Mouse (Mus musculus): ENCODE results near the gene Atg7.
"Not testable (repeated sequence)": the region's sequence is repeated elsewhere in the genome, so short reads cannot be mapped to it uniquely, and the experiment has no call there.

The Atg7 gene

DNA sequence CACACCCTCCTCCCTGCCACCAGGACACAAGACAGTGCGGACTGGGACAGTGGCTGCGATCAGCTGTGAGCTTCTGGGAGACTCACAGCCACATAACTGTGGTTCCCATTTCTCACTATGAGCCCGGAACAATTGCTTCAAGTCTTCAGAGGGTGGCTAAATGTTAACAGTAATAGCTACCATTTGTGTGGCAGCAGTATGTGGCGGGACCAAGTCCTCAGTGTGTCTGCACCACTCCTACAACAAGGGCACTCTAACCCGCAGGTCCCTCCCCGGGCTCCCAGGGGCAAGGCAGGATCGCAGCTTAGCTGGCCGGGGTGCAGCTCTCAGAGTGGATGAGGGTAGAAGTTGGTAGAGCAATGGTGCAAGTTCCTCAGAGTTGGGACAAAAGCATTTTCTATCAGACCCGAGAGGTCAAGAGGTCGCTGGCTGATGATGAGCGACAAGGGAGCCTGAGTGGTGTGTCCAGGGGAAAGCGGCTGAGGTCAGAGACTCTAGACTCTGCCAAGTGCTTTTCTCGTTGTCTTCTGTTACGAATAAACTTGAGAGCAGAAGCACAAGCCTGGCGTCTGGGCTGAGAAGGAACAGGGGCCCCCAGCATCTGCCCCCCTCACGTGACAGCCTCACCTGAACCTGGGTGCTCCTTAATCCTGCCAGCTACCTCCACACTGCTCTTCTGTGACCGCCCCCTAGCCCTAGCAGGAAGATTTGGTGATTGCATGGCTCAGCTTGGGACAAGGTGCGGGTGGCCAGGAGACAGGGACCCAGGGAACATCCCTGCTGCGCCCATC, 231.4 kb downstream of the Atg7 start:
- peak; percentile 62 for DNase-seq (ENCODE audit: extremely low read depth, insufficient read length, low spot score)

DNA sequence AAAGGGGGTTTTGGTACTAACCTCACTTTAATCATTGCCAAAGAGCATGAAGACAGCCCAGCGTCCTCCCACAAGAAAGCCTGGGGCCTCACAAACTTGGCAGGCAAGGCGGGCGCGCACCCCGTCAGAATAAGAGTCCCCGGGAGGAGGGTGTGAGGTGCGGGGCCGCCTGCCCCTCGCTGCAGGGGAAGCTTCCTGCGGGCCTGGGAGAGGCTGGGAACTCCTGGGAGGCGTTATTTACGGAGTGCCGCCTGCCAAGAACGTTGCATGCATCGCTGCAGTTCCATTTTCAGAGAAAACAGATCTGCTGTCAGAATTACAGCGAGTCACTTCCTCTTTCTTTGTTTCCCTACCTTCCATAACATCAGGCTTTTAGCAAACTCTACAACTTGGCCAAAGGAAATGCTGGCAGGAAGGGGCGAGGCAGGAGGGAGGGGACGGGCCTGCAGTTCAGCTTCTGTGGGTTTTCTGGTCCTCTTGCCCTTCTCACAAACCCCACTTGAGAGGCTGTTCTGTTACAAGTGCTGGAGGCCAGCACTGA, 232.2 kb downstream of the Atg7 start:
- DNase-seq (ENCODE audit: extremely low read depth, insufficient read length, low spot score): peak; percentile 95

DNA sequence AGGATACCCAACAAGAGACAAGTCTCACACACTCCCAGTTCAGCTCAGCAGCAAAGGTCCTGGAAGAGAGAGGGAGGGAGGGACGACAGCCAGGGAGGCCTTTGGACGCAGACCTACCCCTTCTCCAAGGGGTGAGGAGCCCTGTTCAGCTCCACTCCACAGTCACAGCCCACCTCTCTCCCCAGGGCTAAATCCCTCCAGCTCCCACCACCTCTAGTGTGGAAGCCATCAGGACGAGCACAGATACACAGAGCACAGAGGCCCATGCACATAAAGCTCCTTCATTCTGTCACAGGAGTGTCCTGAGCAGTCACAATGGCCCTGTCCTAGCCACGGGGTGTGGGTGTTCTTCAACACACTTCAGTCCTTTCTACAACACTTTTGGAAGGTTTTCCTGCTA, 233.1 kb downstream of the Atg7 start:
- DNase-seq (ENCODE audit: extremely low read depth, insufficient read length, low spot score): no peak

DNA sequence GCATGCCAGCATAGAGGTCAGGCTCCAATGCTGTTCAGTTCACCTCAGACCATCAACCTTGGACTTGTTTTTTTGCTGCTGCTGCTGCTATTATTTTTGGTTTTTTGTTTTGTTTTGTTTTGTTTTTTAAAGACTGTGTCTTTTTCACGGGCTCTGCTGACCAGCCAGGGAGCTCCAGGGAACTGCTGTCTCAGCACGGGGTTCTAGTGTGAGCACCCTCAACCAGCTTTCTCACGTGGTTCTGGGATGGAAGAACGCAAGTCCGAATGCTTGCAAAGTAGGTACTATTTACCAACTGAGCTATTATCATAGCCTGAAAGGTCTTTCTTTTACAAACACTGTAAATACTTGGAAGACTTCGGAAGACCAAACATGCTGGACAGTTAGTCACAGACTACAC, 233.6 kb downstream of the Atg7 start:
- no peak for DNase-seq (ENCODE audit: extremely low read depth, insufficient read length, low spot score)

DNA sequence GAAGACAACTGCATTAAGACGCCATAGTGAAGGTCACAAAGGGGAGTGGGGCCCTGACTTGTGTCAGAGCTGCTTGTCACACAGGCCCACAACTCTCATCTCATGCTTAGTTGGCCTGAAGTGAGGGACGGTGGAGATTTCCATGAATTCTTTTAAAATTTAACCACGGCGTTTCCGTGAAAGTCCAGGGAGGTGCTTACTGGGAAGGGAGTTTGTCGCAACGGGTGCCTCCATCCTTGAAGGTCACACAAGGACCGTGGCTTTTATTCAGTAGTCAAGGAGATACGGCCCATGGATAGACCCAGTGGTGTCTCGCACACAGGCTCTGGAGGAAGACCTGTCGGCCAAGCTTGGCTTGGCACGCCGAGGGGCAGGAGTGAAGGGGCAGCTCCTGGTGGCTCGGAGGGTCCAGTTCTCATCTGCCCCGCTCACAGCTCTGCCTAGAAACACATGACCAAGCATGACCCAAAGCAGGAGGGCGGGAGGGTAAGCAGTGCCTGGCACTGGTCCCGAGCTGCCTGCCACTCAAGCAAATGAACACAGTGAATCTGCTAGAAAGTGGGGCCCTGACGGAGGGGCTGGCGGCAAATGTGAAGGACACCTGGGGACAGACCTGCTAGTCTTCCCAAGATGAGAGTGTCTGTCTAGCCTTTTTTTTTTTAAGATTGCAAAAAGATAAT, 236.1 kb downstream of the Atg7 start:
- DNase-seq (ENCODE audit: extremely low read depth, insufficient read length, low spot score): no peak

DNA sequence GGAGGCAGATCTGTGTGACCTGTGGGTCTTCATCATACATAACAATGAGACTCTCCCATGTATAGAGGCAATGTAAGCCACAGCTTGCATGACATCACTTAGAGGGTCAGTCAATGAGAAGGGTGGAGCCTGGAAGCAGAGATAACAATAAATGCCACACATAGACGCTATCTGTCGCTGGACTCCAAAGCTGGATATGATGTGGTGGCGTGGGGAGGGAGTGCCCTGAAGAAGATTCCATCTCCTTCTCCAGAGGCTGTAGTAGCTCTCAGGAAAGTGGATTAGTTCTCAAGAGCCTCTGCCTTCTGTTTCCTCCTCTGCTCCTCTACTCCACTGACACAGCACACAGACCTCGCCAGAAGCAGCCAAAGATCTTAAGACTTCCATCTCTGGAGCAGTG, 237.9 kb downstream of the Atg7 start:
- DNase-seq (ENCODE audit: extremely low read depth, insufficient read length, low spot score): no peak

DNA sequence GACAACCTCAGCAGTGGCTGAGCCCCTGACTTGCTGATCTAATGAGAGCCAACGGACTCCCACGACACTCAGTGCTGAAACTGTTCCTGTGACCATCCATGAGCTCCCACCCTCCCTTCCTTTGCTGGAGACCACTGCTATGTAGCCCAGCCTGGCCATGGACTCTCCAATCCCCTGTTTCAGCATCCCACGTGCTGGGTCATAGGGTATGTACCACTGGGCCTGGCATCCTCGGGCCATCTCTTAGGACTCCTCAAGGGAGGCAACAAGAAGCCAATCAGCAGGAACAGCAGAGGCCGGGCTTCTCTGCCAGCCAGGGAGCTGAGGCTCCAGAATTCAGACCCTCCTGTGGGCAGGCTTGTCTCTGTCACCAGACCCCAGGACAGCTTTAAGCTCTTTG, 239.3 kb downstream of the Atg7 start:
- DNase-seq (ENCODE audit: extremely low read depth, insufficient read length, low spot score): no peak

DNA sequence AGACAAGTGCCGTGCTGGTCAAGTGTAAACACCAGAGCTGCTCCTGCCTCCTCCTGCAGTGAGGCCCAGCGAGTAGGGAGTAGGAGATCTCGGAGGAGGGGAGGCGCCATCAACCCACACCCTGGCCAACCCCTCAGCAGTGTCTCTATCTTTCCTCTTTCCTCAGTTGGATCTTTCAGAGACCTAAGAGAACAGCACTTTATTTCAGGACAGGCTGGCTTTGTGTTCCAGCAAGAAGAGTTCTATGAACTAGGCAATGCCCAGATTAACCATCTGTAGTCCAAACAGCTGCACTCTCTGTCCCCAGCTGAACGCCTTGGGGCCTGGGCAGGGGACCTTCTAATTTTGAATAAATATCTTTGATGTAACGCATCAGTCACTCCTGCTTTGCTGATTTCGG, 239.8 kb downstream of the Atg7 start:
- no peak for DNase-seq (ENCODE audit: extremely low read depth, insufficient read length, low spot score)

DNA sequence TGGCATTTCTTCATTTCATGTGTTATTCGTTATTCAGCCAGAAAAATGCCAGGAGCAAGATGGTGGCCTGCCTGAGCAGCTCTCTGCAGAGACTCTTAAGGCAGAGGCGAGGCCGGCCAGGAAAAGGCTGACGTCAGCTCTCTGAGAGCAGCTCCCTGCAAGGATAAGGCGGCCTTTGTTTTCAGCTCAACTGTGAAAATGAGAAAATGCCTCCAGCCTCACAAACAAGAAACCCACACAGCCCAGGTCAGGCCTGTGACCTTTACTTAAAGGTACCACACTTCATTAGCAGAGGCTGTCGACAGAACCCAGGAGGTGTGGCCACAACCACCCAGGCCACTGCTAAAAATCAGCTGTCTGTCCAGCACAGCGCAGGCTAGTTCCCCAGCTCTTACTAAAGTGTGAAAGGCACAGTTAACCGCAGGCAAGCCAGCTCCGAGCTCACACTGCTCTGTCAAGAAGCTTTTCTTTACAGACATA, 240.4 kb downstream of the Atg7 start:
- peak; percentile 78 for DNase-seq (ENCODE audit: extremely low read depth, insufficient read length, low spot score)

DNA sequence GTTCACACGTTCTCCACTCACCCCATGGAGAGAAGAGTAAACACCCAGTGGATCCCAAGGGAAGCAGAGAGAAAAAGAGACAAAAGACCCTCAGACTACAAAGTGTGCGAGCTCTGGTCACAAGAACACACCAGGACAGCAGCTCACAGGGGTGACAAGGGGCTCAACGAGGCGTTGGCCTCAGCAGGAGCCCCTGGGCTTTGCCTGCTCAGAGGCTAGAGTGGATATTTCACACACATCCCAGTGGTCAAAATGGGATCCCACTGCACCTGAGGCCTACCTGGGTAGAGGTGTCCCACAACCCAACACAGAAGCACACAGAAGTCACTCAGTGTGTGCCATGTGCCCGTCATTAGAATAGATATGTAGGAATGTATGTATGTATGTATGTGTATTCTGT, 242.2 kb downstream of the Atg7 start:
- DNase-seq (ENCODE audit: extremely low read depth, insufficient read length, low spot score): no peak

DNA sequence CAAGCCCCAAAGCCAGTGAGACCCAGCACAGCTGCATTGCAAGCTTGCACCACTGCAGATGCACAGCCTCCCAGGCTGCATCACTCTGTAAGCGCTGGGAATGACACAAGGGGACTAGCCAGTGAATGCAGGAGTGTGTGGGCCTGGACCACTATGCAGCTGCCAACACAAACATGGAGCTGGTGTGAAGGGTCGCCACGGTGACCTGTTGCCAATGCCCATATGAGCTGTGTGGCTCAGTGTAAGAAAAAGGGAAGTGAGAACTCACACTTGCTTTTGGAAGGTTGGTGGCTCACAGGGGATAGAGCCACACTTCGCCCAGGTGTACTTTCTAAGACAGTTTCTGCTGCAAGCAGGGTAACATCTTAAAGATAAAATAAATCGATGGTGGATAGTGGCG, 243.1 kb downstream of the Atg7 start:
- no peak for DNase-seq (ENCODE audit: extremely low read depth, insufficient read length, low spot score)

DNA sequence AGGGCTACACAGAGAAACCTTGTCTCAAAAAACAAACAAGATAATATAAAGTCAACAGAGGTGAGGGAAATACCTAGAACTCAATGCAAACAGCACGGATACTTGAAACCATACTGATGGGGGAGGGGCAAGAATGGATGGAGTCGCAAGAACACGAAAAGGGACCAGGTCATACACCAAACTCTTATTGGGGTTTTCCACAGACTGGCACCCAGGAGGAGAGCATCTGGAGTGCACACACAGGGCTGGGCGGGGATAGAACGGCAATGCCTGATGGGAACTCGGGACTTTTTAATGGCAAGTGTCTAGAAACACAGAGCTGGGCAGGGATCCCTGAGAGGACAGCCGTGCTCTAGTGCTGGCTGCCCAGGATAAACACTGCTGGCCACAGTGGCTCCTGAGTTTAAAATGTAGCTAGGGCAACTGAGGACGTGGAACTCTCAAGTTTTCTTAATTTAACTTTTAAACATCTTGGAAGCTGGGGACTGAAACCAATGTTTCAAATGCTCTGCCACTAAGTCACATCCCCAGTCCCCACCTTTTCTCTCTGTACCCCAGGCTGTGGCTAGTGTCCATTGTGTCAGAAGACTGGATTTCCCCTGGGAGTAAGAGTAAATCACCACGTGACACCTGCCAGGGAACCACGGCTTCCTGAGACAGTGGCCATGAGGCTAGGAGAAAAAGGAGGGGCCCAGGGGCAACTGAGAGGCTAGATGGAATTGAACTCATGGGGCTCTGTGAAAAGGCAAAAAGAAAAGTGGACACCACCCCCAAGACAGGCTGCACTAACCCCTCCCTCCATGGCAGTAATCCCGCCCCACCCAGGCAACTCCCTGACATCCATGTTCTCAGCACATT, 243.8 kb downstream of the Atg7 start:
- no peak for DNase-seq (ENCODE audit: extremely low read depth, insufficient read length, low spot score)

DNA sequence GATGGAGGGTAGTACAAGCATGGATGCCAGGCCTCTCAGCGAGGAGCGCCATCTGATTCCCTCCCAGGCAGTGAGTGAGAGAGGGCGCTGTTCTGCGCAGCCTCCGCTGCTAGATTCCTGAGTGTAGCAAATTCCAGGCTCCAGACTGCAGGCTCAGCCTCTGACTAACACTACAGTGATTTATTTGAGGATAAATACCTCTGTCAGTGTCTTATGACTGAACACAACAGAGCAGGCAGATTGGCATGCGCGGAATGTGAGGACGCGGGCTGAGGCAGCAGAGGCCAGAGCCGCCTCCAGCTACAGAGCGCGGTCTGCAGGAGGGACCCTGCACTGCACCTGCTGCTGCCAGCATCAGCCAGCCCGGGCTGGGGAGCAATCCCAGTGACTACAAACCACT, 246.0 kb downstream of the Atg7 start:
- peak; percentile 97 for DNase-seq (ENCODE audit: extremely low read depth, insufficient read length, low spot score)

DNA sequence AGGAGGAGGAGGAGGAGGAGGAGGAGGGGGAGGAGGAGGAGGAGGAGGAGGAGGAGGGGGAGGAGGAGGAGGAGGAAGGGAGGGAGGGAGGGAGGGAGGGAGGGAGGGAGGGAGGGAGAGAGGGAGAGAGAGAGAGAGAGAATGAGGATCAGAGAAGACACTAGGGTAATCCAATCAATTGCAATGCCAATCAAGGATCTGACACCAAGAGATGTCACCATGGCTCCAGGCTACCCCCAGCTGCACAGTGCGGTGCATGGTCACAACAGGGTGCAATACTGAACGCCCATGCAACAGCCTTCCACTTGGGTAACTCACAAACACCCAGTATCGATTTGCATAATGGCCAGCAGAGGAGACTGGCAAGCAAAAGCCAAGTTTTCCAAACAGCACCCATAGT, 247.1 kb downstream of the Atg7 start:
- DNase-seq (ENCODE audit: extremely low read depth, insufficient read length, low spot score): not testable (repeated sequence)

DNA sequence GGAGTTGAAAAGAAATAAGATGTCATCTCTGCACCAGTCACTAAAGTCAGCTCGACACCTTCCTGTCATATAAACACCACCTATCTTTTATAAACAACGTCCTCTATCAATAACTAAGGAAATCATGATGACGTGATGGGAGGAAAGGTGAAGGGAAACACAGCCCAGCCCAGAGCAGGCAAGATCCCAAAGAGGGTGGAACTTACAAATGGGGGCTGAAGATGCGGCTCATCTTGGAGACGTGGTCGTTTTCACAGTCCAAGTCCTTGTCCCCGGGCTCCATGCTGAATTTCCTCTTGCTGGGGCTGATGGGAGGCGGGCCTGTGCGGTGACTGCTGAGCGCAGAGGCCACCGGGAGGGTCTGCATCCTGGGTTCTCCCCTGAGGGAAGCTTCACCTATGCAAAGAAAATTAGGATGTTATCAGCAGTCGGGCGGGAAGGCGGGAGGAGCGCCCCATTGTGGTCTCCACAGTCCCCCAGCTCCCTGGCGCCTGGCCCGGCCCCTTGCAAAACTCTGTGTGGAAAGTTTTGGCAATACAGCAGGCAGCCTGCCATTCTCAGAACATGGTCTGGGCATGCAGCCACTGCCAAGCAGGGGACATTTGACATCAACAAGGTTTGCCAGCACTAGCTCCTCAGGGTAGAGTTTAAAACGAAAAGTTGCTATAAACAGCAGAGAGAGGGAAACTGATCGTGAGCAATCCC, 247.7 kb downstream of the Atg7 start:
- DNase-seq (ENCODE audit: extremely low read depth, insufficient read length, low spot score): peak; percentile 88

DNA sequence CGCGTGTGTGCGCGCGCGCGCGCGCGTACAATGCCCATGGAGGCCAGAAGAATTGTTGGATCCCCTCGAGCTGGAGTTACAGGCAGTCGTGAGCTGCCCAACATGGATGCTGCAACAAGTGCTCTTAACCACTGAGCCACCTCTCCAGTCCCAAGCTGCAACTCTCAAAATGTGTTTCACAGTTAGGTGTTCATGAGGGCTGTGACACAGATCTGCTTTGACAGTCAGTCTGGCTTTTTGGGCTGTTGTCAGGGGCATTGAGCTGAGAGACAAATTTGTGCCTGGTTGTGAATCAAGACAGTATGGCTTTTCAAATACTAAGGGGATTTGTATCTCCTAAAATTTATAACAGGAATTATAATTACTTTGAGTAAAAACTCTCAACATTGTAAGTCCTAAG, 248.4 kb downstream of the Atg7 start:
- no peak for DNase-seq (ENCODE audit: extremely low read depth, insufficient read length, low spot score)

DNA sequence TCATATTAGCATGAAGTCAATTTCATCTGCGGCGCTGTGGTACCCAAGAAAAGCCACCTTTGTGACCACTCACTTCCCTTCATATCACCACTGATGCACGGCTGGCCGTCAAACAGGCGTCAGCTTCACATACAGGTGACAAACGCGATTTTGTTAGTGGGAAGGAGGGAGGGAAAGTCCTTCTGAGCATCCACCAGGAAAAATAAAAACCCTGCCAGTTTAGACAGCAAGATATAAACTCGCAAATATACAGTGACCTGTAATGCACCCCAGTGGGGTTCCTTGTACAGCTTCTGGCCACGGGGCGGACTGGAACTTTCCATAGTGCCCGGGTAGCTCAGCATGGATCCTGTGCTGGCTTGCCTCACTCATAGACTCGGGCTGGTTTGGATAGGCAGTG, 248.9 kb downstream of the Atg7 start:
- DNase-seq (ENCODE audit: extremely low read depth, insufficient read length, low spot score): no peak

DNA sequence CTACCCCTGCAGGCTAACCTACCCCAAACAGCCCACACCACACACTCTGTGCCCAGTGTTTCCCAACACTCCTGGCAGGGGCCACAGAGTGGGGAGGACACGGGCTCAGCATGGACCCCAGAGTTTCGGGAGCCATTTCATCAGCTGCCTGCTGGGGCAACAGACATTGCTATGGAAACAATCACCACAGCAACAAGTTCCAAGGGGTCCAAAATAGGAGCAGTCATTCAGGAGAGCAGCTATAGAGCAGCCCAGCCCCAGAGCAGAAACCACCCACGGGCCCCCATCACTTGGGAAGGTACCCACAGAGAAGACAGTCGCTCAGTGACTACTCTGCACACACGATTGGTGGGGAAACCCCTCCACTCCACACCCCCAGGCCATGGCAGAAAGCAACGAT, 249.5 kb downstream of the Atg7 start:
- peak; percentile 61 for DNase-seq (ENCODE audit: extremely low read depth, insufficient read length, low spot score)

DNA sequence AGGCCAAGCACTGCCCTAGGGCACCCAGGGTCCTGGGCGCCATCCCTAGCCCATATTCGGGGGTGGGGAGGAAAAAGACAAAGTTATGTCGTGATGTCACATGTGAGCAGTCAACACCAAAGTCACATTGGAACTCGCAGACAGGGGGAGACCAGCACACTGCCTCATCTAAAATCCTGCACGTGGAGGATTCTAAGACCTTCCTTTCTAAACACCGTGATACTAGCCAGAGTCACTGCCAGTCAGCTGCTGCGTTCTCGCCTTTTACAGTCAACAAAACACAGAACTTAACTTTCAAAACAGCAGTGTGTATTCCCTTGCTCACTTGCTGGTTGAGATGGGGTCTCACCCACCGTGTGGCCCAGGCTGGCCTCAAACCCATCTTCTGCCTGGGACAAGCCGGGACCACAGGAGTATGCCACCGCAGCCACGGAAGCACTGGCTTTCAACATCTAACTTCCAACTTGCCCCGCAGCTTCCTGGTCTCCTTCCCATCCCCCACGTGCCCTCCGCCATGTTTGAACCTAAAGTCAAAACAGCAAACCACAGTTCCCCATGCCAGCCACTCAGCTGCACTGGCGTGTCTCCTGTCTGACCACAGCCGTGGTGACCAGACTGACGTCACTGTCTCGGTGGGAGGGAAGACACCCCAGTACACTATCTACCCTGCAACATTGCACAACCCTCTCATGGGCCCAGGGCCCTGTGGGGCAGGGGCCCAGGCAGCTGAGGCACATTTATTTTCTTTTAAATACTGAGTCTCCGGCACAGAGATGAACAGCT, 250.7 kb downstream of the Atg7 start:
- DNase-seq (ENCODE audit: extremely low read depth, insufficient read length, low spot score): peak; percentile 89
